Mouse (Mus musculus) kidney, postnatal 4 days (tissue): Measurements from ENCODE around the gene Zfp964.
"Not testable (repeated sequence)": the region's sequence is repeated elsewhere in the genome, so short reads cannot be mapped to it uniquely, and the experiment has no call there.

ENCODE experiments used
- DNase-seq, 2 experiments: peaks; one replicate each; pipeline ENCODE4 v3.0.0; 2021; ENCODE audit warnings: mixed read lengths in 2 of 2

Gene Zfp964

GRCm38 (mm10) chr8:69654358-69654981 is at the start of gene Zfp964:
Zfp964 (plus strand) TSS chr8:69654479.
- DNase-seq: peak; percentile 95 to 97

- DNase-seq: no peak
Measured at GRCm38 (mm10) chr8:69614687-69615086, 39.6 kb upstream of the Zfp964 start.

DNA sequence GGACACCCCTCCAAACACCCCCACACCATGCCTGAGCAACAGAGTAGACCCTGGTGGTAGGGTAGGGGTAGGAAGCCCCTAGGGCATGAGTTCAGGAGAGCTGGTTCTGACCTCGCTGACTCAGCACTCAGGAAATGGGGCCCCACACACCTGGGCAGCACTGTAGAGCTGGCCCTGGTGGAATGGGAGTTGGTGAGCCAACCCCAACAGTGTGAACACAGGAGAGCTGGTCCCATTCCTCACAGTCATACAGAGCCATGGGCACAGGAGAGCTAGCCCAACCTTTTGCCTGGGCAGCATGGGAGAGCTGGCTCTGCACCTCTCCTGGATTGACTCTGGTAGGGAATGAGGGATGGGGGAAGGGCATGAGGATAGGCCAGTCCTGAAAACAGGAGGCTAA is 36.2 kb upstream of the Zfp964 start:
- no peak for DNase-seq

- DNase-seq: peak; percentile 99
Measured at GRCm38 (mm10) chr8:69625095-69625789, 29.0 kb upstream of the Zfp964 start, which contains the start of gene Zfp868. Zfp868 (minus strand) TSS chr8:69625548.

DNA sequence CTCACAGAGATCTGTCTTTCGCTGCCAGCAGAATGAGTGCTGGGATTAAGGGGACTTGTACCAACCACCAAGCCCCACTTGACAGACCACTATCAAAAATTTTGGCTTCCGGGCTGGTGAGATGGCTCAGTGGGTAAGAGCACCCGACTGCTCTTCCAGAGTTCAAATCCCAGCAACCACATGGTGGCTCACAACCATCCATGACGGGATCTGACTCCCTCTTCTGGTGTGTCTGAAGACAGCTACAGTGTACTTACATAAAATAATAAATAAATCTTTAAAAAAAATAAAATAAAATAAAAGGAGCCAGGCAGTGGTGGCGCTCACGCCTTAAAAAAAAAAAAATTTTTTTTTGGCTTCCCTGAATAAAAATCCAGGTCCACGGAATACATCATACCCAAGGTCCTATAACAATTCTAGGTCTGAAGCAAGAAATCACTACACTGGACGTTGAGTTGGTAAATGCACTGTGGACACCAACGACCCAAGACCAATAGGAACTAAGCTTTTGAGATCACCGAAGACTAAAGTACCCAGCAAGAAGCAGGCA is 396 bp upstream of the Zfp964 start:
- DNase-seq: no peak

DNA sequence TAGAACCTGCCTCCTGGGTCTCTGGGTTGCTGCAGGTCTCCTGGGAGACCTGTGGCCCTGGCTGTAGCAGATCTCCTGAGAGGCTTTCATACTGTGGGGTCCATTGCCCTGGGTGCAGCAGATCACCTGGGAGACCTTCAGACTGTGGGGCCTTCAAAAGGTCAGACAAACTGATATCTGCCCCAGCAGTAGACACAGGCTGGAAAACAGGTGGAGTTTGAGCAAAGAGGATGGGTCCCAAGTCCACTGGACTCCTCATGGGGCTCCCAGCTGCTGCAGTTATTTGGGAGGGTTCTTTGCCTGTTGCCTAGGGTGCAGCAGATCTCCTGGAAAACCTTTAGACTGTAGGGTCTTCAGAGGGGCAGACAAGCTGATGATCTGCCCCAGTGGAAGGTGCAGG is 7.0 kb downstream of the Zfp964 start:
- DNase-seq: no peak

DNA sequence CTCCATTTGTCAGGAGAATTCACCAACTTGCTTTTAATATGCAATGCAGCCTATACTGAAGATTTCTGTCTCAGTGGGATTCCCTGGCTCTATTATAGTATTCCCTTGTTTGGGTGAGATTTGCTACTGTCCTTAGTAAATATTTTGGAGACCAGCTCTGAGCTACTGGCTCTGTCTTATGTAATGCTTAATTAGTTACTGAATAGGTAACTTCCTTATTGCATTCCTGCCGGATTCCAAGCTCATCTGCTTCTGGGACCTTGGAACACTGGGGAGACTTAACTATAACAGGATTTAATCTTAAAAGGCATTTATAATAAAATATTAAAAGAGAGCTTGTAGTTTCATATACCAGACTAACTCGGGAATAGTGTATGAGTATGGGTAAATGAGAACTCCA is 10.8 kb downstream of the Zfp964 start:
- DNase-seq: not testable (repeated sequence)

DNA sequence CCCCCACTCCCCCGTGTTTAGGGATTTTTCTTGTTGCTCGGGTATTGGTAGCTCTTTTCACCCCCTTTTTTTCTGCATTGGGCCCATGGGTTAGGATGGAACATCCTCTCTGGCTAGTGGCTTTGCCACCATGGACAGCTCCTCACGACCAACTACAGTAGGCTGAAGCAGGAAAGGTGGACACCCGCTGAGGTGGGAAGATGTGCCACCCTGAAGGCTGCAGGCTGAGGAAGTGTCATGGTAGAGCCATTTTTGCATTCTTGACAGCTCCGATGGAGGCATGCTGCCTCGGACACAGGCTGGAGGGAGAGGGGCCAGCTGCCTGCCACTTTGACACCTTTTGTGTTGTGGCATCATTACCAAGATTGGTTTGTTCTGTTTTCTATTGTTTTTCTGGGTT is 47.5 kb downstream of the Zfp964 start:
- DNase-seq: peak; percentile 7 to 16

DNA sequence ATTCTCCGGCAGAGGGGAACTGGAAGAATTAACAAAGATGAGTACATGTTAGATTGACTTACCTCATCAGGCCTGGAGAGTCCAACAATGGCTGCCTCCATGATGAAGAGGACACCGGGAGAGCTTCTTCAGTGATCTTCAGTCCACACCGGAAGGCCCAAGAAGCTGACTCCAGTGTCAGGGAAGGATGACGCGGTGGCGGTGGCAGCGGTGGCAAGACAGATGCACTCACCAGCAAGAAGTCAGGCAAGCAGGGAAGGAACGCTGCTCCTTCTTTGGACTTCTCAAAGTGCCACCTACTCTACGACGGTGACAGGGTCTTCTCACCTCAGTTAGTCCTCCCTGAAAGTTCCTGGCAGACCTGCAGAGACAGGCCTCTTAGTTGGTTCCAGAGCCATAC is 56.3 kb downstream of the Zfp964 start, which contains the start of gene Zfp869:
Zfp869 (minus strand) TSS at position 101 of the 400 bp plus-strand sequence.
- not testable (repeated sequence) for DNase-seq

DNA sequence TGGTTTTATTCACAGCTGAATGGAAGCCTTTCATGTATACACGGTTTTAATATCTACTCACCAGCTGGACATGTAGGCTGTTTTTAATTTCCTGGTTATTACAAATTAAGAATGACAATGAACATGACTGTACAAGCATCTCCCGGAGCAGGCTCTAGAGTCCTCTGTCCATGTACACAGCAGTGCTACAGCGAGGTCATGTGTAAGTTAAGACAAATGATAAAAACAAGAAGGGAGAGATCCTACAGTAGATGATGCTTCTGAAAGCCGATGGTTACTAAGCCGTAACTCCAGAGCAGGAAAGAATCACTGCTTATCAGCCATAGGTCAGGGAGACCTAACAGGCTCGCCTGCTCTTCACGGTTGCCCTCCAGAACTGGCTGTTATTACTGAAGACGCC is 59.2 kb downstream of the Zfp964 start:
- DNase-seq: no peak

DNA sequence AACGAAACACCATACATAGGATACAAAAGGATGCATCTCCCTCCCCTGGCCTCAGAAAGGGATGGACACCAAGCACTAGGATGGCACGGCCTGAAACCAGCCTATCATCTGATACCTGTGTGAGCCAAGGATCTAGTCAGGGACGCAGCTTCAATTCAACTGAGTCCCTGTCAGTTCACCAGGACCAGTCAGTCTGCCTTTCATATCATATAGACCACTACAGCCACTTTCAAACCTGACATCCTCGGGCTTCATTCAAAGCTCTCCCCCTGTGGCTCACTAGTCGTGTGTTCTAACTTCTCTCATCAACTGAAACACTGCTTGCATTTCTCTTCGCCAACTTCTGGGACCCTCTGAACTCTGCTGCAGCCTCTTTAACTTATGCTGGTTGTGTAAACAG is 61.1 kb downstream of the Zfp964 start:
- no peak for DNase-seq
